Mouse (Mus musculus) gastrocnemius, adult 8-10 months (tissue): Measurements from ENCODE around the gene Pgbd5. TPM values are rescaled to one million over a fixed set of nuclear protein-coding genes. Genes with fewer than 3 reads are reported as not detected.
A peak's percentile ranks its signal among the peaks of the same experiment; 100 is the strongest.

Experiments used
- DNase-seq, 2 experiments: peaks; one replicate each; pipeline ENCODE4 v3.0.0; 2022; ENCODE audit warnings: low spot score in 2 of 2
- total RNA-seq, 4 experiments: library from RNA; stranded (reverse); gene quantifications; 2 replicates each; pipeline ENCODE4 v1.2.4; 2022

The Pgbd5 gene
- under 1 TPM; 0.27 to 0.83 (median 0.40) TPM for total RNA-seq

GRCm38 (mm10) chr8:124439558-124439957 lies at the start of gene Pgbd5:
Gene Pgbd5 (minus strand): TSS chr8:124439658.
- DNase-seq = no peak

DNA sequence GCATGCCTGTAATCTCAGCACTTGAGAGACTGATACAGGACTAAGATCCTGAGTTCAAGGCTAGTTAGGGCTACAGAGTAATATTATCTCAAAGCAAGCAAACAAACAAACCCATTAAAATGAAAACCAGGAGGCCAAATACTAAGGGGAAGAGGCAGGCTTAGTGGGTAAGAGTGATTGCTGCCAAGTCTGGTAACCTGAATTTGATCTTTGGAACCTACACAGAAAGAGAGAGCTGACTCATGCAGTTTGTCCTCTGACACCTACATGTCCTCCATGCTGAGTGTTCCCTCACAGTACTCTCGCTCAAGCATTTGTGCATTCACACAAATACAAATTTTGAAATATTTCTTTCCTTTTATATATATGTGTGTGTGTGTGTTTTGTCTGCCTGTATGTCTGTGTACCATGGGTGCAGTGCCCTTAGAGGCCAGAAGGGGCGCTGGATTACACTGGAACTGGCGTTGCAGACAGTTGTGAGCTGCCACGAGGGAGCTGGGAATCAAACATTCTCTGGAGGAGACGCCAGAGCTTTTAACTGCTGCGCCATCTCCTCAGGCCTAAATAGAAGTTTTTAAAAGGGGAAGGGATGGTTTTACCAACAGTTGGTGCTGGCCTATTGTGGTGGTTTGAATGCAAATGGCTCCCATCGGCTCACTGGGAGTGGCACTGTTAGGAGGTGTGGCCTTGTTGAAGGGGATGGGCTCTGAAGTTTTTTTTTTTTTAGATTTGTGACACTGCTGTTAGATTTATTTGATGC lies 44.1 kb upstream of the Pgbd5 start:
- DNase-seq = no peak

- DNase-seq = no peak
Measured at GRCm38 (mm10) chr8:124482790-124483189, 43.3 kb upstream of the Pgbd5 start.

- DNase-seq = no peak
Measured at GRCm38 (mm10) chr8:124480321-124480720, 40.9 kb upstream of the Pgbd5 start.

- no peak for DNase-seq
Measured at GRCm38 (mm10) chr8:124479251-124479650, 39.8 kb upstream of the Pgbd5 start.

GRCm38 (mm10) chr8:124476701-124477100 lies 37.2 kb upstream of the Pgbd5 start:
- no peak for DNase-seq

DNA sequence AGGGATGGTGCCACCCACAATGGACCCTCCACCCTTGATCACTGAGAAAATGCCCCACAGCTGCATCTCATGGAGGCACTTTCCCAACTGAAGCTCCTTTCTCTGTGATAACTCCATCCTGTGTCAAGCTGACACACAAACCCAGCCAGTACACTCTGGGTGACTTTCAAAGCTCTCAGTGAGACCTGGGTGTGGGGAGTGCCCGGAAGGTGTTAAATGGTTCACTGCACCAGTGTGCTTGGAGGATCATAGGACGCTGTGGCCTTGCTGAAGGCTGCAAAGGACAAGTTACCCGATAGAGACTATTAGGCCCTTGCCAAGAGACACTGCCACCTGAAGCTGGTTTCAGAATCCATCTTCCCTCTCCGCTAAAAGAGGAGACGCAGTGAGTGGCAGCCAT lies 36.2 kb upstream of the Pgbd5 start:
- DNase-seq = no peak

- DNase-seq = no peak
Measured at GRCm38 (mm10) chr8:124464641-124465040, 25.2 kb upstream of the Pgbd5 start.

- peak in 1 of 2 experiments; percentile 11 for DNase-seq
Measured at GRCm38 (mm10) chr8:124463111-124463510, 23.7 kb upstream of the Pgbd5 start.

- DNase-seq = no peak
Measured at GRCm38 (mm10) chr8:124462192-124462591, 22.7 kb upstream of the Pgbd5 start.

DNA sequence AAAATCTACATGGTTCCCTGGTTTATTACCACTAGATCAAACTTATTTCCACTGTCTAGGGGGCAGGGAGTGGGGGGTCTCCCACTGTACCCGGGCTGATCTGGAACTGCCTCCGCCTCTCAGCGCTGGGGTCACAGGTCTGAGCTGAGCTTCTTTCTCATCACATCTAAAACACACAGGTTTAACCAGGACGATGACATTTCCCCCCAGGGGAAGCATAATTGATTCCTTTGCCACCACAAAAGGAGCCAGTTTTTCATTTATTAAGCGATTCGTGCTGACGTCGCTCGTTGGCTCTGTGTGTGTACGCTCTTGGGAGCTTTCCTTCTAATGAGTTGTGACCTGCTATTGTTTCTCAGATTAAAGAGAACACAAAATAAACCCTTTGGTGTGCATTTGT lies 21.6 kb upstream of the Pgbd5 start:
- DNase-seq = no peak

GRCm38 (mm10) chr8:124460660-124461059 lies 21.2 kb upstream of the Pgbd5 start:
- DNase-seq = no peak

GRCm38 (mm10) chr8:124459627-124460026 lies 20.2 kb upstream of the Pgbd5 start:
- no peak for DNase-seq

GRCm38 (mm10) chr8:124455359-124455758 lies 15.9 kb upstream of the Pgbd5 start:
- no peak for DNase-seq

- no peak for DNase-seq
Measured at GRCm38 (mm10) chr8:124450192-124450895, 10.9 kb upstream of the Pgbd5 start.

DNA sequence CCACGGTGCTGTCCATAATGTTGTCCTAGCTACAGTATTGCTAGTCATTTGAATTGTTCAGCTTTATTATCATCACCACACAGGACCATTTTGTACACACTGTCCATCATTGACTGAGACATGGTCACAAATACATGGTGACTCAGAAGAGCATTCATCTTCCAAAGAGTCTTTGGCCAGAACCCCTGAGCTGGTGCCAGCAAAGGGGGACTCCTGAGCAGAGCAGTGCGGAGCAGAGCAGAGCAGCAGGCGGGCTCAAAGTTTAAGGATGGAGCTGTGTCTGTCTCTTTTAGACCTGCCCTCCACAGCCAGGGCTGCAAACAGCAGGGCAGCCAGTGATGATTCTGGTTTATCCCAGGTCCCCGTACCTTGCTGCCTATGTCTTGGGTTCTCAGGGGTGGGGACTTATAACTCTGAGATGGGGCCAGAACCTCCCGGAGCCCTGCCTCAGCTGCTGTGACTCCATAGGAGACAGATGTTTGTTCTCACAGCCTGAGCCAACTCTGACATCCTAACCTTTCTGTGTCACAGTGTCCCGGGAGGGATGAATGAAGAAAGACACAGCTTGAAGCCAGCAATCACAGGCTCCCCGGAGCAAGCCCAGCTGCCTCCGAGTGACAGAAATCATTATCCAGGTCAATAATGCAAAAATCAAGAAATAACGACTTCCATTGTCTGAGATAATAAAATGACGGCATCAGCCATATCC lies 9.7 kb upstream of the Pgbd5 start:
- no peak for DNase-seq

GRCm38 (mm10) chr8:124436741-124437140 lies 2.7 kb downstream of the Pgbd5 start:
- no peak for DNase-seq

DNA sequence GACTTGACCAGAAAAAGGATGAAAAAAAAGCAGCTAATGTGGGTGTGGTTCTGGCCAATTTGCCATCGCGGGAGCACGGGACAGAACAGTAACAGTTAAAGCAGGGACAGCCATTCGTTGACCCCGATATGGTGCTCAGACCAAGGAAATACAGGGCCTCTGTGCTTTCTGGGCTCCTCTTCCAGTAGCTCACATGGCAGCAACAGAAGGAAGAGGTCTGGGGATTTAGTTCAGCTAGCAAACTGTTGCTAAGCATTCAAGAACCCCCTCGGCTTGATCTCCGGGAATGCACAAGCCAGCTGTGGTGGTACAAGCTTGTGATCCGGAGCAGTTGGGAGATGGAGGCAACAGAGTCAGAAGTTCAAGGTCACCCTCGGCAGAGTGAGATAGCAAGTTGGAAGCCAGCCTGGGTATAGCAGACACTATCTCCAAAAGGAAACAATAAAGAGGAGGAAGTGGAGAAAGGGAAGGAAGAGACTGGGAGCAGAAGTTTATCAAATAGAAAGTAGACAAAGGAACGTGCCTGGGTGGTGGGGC lies 3.7 kb downstream of the Pgbd5 start:
- DNase-seq = no peak

DNA sequence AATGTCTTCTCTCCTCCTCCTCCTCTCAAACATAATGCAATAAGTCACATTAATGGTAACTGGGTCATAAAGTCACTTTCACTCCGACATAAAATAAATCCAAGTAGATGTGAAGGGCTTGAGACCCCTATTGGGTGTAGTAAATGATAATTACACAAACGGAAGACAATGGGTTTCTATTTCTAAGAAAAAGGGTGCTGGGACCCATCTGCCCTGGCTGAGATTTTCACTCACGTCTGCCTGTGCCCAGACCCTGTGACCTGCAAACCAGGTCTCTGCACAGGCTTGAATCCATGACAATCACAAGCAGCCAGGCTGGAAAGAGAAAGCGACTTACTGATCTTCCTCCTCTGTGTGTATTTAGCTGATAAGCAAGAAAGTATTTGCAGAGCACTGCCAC lies 4.3 kb downstream of the Pgbd5 start:
- DNase-seq = no peak

DNA sequence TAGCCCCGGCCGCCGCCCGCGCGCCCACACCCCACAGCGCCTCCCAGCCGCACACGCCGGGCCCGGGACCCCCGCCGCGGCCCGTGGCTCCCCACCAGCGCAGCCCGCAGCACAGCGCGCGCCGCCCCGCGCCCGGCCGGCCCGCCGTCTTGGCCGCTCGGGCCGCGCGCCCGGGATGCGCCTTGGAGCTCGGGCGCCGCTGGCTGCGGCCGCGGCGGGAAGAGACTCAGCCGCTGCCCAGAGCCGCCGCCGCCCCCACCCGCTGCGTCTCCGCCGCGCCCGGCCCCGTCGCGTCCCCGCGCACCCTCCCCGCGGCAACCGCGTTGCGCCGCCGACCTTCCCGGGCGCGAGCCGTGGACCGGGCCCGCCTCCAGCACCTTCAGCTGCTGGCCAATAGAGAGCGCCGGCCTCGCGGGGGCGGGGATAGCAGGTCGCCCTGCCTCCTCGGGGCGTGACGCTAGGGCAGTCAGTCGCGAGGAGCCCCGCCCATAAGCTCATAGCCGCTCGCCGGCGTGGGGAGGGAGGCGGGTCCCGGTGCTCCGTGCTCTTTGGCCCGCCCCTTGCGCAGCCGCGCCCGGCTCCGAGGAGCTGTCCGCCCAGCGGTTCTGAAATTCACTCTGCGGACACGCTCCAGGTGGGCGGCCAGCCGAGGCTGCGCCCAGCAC lies 5.2 kb downstream of the Pgbd5 start:
- peak; percentile 90 to 95 for DNase-seq

DNA sequence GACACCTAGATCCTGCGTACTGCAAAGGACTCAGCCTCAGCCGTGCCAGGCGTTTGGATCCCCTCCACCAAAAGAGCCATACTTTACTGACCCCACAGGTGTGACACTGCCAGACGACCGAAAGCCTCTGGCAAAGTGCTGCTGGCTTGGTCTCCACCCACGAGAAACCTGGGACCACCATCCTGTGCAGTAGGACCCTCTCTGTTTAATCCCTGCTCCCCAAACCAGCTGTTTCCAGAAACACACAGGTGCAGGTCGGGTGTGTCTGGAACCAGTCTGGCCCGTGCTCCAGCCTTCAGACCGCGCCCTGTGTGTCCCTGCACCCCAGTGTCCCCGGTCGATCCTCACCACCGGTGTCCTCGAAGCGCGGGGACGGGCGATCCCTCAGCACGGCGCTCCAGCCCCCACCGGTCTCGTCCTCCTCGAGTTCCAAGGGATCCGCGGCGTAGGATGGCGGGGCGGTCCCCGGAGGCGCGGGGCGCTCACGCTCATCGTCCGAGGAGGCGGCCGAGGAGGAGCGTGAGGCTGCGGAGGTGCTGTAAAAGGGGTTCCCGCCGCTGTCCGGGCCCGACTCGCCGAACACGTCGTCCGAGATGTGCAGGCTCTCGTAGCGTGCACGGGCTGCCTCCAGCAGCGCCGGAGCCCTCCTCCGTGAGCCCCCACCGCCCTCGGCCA lies 5.9 kb downstream of the Pgbd5 start:
- no peak for DNase-seq
